Mouse (Mus musculus) right cerebral cortex, postnatal 4 days (tissue): ENCODE measurements around the gene Ripply1.
"Not testable (repeated sequence)": the region's sequence is repeated elsewhere in the genome, so short reads cannot be mapped to it uniquely, and the experiment has no call there.

Experiments
- DNase-seq: peaks from one replicate; pipeline ENCODE4 v3.0.0-alpha.2; 2022

The Ripply1 gene

GRCm38 (mm10) chrX:139779401-139779800, 2.8 kb downstream of the Ripply1 start:
- no peak for DNase-seq

- DNase-seq: no peak
Observed at GRCm38 (mm10) chrX:139778886-139779285, 3.3 kb downstream of the Ripply1 start.

- no peak for DNase-seq
Observed at GRCm38 (mm10) chrX:139777357-139777756, 4.8 kb downstream of the Ripply1 start.

- no peak for DNase-seq
Observed at GRCm38 (mm10) chrX:139775084-139775612, 7.0 kb downstream of the Ripply1 start.

GRCm38 (mm10) chrX:139774309-139775083, 7.7 kb downstream of the Ripply1 start:
- DNase-seq: peak; percentile 66

GRCm38 (mm10) chrX:139769975-139770637, 12.0 kb downstream of the Ripply1 start:
- DNase-seq: no peak

- peak; percentile 52 for DNase-seq
Observed at GRCm38 (mm10) chrX:139762546-139762945, 19.6 kb downstream of the Ripply1 start.

- not testable (repeated sequence) for DNase-seq
Observed at GRCm38 (mm10) chrX:139758634-139759033, 23.5 kb downstream of the Ripply1 start.

- DNase-seq: peak; percentile 70
Observed at GRCm38 (mm10) chrX:139751855-139752254, 30.3 kb downstream of the Ripply1 start.

GRCm38 (mm10) chrX:139737066-139737465, 45.1 kb downstream of the Ripply1 start:
- no peak for DNase-seq

GRCm38 (mm10) chrX:139730541-139730940, 51.6 kb downstream of the Ripply1 start:
- no peak for DNase-seq
